Mouse (Mus musculus): ENCODE data around the gene Olfr283. TPM values are rescaled to one million over a fixed set of nuclear protein-coding genes. Genes with fewer than 3 reads are reported as not detected.

Gene Olfr283
- total and polyA plus RNA-seq, 3 experiments = 0.11 to 0.46 TPM; not detected in 1

- no peak for DNase-seq (ENCODE audit: low read depth, low spot score)
- Histone ChIP-seq H3K9me3 (replicated peaks; ENCODE audit: insufficient read depth, low read length) (no peaks in the 10 kb centered on the region), H3K9ac (ENCODE audit: control insufficient read depth, low read depth, low read length, poor library complexity, severe bottlenecking) (no peak overlapping the region), H3K4me1 (ENCODE audit: control insufficient read depth in 1 of 2, insufficient read depth in 2 of 2, low read length in 2 of 2) (peaks cover 0 to 8% of the 10 kb centered on the region in 2 experiments; a peak in 1 of 4 replicates), H3K27ac (ENCODE audit: control insufficient read depth, low read depth, low read length) (no peak overlapping the region), H3K27me3 (ENCODE audit: control insufficient read depth in 1 of 2, insufficient read depth in 2 of 2, low read length in 2 of 2) (peaks cover 0 to 3% of the 10 kb centered on the region in 2 experiments; a peak in 1 of 4 replicates), H3K4me3 (ENCODE audit: control insufficient read depth in 1 of 2, insufficient read depth in 1 of 2, low read depth in 2 of 2, low read length in 2 of 2) (no peak overlapping the region), H3K79me2 (ENCODE audit: control insufficient read depth, insufficient read depth, low read length, poor library complexity) (no peaks in the 10 kb centered on the region), H3K36me3 (ENCODE audit: control insufficient read depth in 1 of 2, insufficient read depth in 2 of 2, low read length in 2 of 2) (no peaks in the 10 kb centered on the region; a peak in 1 of 4 replicates)
- no peak for TF ChIP-seq RAD21 (IDR thresholded peaks at IDR 0.05; ENCODE audit: low read depth, low read length)
Measured at GRCm38 (mm10) chr15:98391081-98391902, 10.5 kb upstream of the Olfr283 start.

- Histone ChIP-seq H3K79me2 (ENCODE audit: control insufficient read depth, insufficient read depth, low read length, poor library complexity) (no peaks in the 10 kb centered on the region), H3K9ac (ENCODE audit: control insufficient read depth, low read depth, low read length, poor library complexity, severe bottlenecking) (no peak overlapping the region), H3K9me3 (replicated peaks; ENCODE audit: insufficient read depth, low read length) (no peaks in the 10 kb centered on the region), H3K4me1 (ENCODE audit: control insufficient read depth in 1 of 2, insufficient read depth in 2 of 2, low read length in 2 of 2) (peaks cover 0 to 8% of the 10 kb centered on the region in 2 experiments; a peak in 1 of 4 replicates), H3K27me3 (ENCODE audit: control insufficient read depth in 1 of 2, insufficient read depth in 2 of 2, low read length in 2 of 2) (peaks cover 0 to 3% of the 10 kb centered on the region in 2 experiments; a peak in 1 of 4 replicates), H3K36me3 (ENCODE audit: control insufficient read depth in 1 of 2, insufficient read depth in 2 of 2, low read length in 2 of 2) (no peaks in the 10 kb centered on the region; a peak in 1 of 4 replicates), H3K27ac (ENCODE audit: control insufficient read depth, low read depth, low read length) (no peak overlapping the region), H3K4me3 (ENCODE audit: control insufficient read depth in 1 of 2, insufficient read depth in 1 of 2, low read depth in 2 of 2, low read length in 2 of 2) (no peak overlapping the region)
- DNase-seq (ENCODE audit: low read depth, low spot score) = peak; percentile 91
- TF ChIP-seq MYB (IDR thresholded peaks at IDR 0.05; ENCODE audit: low read depth, low read length) (0 out of 2 replicates have a peak, but pooled peaks have one; percentile 12), EP300 (IDR thresholded peaks at IDR 0.05; ENCODE audit: low read depth in 1 of 2, low read length in 2 of 2) (no peak), POLR2AphosphoS2 (IDR thresholded peaks at IDR 0.05; ENCODE audit: low read length) (no peak), ZC3H11A (IDR thresholded peaks at IDR 0.05; ENCODE audit: low read depth, low read length) (peak; percentile 95), KAT2A (conservative IDR thresholded peaks at IDR 0.05; ENCODE audit: low read depth, low read length) (no peak), USF1 (IDR thresholded peaks at IDR 0.05; ENCODE audit: low read depth, low read length) (no peak), POLR2A (IDR thresholded peaks at IDR 0.05; ENCODE audit: control insufficient read depth in 1 of 2, insufficient read depth in 1 of 2, low read depth in 1 of 2, low read length in 2 of 2, poor library complexity in 1 of 2) (no peak), NELFE (IDR thresholded peaks at IDR 0.05; ENCODE audit: low read depth, low read length) (no peak), MAZ (IDR thresholded peaks at IDR 0.05; ENCODE audit: low read depth, low read length) (no peak), HCFC1 (IDR thresholded peaks at IDR 0.05; ENCODE audit: low read depth, low read length) (0 out of 2 replicates have a peak, but pooled peaks have one; percentile 32), SIN3A (IDR thresholded peaks at IDR 0.05; ENCODE audit: low read length) (peak; percentile 74), TAL1 (IDR thresholded peaks at IDR 0.05; ENCODE audit: low read length) (no peak), CHD1 (IDR thresholded peaks at IDR 0.05; ENCODE audit: low read depth, low read length) (no peak), JUND (IDR thresholded peaks at IDR 0.05; ENCODE audit: low read depth, low read length) (no peak), CTCF (IDR thresholded peaks at IDR 0.05 in 2 of 3, conservative IDR thresholded peaks at IDR 0.05 in 1 of 3; ENCODE audit: control insufficient read depth in 1 of 3, insufficient read depth in 1 of 3, low read depth in 2 of 3, low read length in 3 of 3, poor library complexity in 1 of 3, severe bottlenecking in 1 of 3) (peak in 2 of 3 experiments; percentile 94 to 96), MEF2A (IDR thresholded peaks at IDR 0.05; ENCODE audit: extremely low read depth, insufficient replicate concordance, low read depth, low read length, poor library complexity, severe bottlenecking) (0 out of 2 replicates have a peak, but pooled peaks have one; percentile 38), E2F4 (IDR thresholded peaks at IDR 0.05; ENCODE audit: borderline replicate concordance, low read depth, low read length) (no peak), GATA1 (IDR thresholded peaks at IDR 0.05; ENCODE audit: low read depth, low read length) (no peak), USF2 (IDR thresholded peaks at IDR 0.05; ENCODE audit: borderline replicate concordance in 1 of 2, insufficient read depth in 1 of 2, low read depth in 1 of 2, low read length in 2 of 2) (no peak), TCF12 (IDR thresholded peaks at IDR 0.05; ENCODE audit: low read depth, low read length) (no peak), ZMIZ1 (IDR thresholded peaks at IDR 0.05; ENCODE audit: low read depth, low read length) (no peak), GABPA (IDR thresholded peaks at IDR 0.05; ENCODE audit: low read depth, low read length) (no peak; the same call in 1 of the 2 replicates), ZKSCAN1 (IDR thresholded peaks at IDR 0.05; ENCODE audit: low read depth, low read length) (no peak), MAX (IDR thresholded peaks at IDR 0.05; ENCODE audit: low read length) (peak; percentile 57), UBTF (IDR thresholded peaks at IDR 0.05; ENCODE audit: borderline replicate concordance, insufficient read depth, low read depth, low read length) (no peak), BHLHE40 (IDR thresholded peaks at IDR 0.05; ENCODE audit: borderline replicate concordance, low read depth, low read length) (peak; percentile 52; the same call in 1 of the 2 replicates), SMC3 (IDR thresholded peaks at IDR 0.05; ENCODE audit: low read depth, low read length) (peak; percentile 97), NRF1 (IDR thresholded peaks at IDR 0.05; ENCODE audit: insufficient read depth, low read depth, low read length, poor library complexity, severe bottlenecking) (no peak)
Measured at GRCm38 (mm10) chr15:98389796-98390195, 9.1 kb upstream of the Olfr283 start.
